Mouse (Mus musculus) spleen, postnatal 14 days (tissue): Measurements from ENCODE around the gene Cdk6.
"Not testable (repeated sequence)": the region's sequence is repeated elsewhere in the genome, so short reads cannot be mapped to it uniquely, and the experiment has no call there.

Source experiments
- DNase-seq, 2 experiments: peaks; one replicate each; pipeline ENCODE4 v3.0.0; 2021 to 2022; ENCODE audit warnings: low spot score in 2 of 2

The Cdk6 gene

GRCm38 (mm10) chr5:3344081-3344631, 2.9 kb downstream of the Cdk6 start:
- peak; percentile 81 to 86 for DNase-seq

- not testable (repeated sequence) for DNase-seq
Measured at GRCm38 (mm10) chr5:3345540-3345939, 4.3 kb downstream of the Cdk6 start.

- not testable (repeated sequence) for DNase-seq
Measured at GRCm38 (mm10) chr5:3349393-3349792, 8.1 kb downstream of the Cdk6 start.

- DNase-seq: not testable (repeated sequence)
Measured at GRCm38 (mm10) chr5:3351836-3352235, 10.6 kb downstream of the Cdk6 start.

DNA sequence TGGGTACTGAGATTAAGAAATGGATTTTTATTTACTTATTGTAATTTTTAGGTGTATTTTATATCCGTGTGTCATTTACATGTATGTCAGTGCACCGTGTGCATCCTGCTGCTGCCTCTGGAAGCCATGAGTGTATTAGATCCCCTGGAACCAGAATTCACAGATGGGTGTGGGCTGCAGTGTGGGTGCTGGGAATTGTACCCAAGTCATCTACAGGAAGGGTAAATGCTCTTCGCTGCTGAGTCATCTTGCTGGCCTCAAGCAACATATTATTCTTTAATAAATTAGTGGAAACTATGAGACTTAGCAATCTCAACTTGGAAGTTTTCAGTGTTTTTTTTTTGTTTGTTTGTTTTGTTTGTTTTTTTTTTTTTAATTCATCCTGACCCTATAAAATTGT, 11.0 kb downstream of the Cdk6 start:
- DNase-seq: no peak

DNA sequence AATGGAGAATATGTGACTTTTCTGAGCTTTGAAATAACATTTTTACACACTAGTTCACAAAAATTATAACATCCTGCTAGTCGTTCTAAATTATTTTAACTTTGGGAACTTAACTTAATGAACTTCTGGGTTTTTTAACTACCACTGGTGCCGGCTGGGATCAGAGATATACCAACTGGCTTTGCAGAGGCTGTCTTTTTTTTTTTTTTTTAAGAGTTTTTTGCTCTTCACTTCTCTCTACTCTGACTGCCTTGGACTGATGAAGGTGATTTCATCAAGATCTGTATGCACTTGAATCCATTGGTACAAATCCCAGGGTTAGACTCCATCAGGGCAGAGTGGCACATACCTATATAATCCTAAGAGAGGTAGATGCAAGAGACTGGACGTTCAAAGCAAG, 11.5 kb downstream of the Cdk6 start:
- DNase-seq: no peak

- DNase-seq: no peak
Measured at GRCm38 (mm10) chr5:3354307-3354706, 13.0 kb downstream of the Cdk6 start.

- DNase-seq: no peak
Measured at GRCm38 (mm10) chr5:3355032-3355536, 13.8 kb downstream of the Cdk6 start.

DNA sequence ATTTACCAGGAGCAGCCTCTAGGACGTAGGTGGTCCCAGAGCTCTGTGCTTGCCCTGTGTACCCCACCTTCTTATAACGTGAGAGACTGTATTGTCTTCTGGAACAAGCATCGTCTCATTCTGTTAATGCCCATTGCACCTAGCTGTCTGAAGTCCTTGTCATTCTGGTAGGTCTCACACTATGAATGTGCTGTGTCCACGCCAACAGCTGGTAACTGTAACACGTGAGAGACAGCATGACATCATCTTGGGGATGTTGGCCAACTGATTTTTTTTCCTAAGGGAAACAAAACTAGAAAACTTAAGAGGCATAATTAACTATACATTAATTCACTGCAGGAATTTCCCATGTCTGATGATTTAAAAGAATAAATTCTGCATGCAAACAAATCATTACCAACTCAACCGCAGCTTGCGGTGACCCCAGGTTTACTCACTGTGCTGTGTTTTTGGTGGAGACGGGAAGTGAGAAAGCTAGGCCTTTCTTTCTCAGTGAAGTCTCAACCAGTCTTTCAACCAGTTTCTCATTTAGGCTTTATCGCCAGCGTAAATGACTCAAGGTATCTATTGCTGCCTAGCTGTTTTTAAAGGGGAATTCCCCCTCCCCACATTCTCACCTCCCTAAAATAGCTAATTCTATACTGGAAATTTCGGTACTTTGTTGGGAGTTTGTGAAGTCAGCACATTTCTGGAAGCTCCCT, 14.4 kb downstream of the Cdk6 start:
- no peak for DNase-seq

DNA sequence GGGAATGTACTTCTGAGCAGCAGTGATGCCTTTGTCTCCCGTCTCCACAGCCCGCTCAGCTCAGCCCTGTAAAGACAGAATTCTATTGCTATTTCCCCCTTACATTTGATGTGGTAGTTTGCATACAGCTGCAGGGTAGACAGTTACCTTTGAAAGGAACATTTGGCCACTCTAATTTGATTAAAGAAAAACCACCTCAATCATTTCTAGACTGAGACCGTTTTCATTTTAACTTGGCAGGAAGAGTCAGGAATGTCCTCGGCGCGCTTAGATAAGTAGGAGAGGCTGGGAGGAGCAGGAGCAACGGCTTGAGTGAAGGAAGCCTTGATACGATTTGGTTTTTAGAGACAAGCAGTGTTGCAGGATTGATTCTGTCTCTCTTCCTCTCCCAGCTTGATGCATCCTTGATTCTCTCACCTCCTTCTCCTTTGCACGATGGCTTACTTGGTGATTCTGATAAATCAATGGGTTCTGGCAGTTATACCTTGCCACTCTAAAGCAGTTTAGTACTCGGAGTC, 15.0 kb downstream of the Cdk6 start:
- no peak for DNase-seq

GRCm38 (mm10) chr5:3357496-3357895, 16.2 kb downstream of the Cdk6 start:
- no peak for DNase-seq

- DNase-seq: no peak
Measured at GRCm38 (mm10) chr5:3358687-3359520, 17.6 kb downstream of the Cdk6 start.

- no peak for DNase-seq
Measured at GRCm38 (mm10) chr5:3359914-3360313, 18.6 kb downstream of the Cdk6 start.

DNA sequence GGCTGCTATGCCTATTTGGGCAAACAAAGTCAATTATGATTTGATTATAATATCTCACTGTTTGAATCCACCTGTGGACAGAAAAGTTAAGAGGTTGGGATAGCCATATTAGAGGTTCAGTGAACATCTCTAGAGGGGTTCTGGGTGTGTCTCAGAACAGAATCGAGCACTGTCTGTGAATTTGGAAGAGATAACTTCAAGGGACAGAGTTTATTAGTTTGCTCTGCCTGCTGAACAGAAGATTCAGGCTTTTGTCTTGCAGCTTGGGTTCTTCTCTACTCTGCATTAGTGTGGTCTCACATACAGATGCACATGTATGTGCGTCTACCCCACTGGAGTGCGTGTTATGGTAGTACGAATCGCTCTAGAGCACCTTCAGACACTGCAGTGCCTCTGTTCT, 20.0 kb downstream of the Cdk6 start:
- DNase-seq: no peak

GRCm38 (mm10) chr5:3362111-3362510, 20.8 kb downstream of the Cdk6 start:
- DNase-seq: no peak

DNA sequence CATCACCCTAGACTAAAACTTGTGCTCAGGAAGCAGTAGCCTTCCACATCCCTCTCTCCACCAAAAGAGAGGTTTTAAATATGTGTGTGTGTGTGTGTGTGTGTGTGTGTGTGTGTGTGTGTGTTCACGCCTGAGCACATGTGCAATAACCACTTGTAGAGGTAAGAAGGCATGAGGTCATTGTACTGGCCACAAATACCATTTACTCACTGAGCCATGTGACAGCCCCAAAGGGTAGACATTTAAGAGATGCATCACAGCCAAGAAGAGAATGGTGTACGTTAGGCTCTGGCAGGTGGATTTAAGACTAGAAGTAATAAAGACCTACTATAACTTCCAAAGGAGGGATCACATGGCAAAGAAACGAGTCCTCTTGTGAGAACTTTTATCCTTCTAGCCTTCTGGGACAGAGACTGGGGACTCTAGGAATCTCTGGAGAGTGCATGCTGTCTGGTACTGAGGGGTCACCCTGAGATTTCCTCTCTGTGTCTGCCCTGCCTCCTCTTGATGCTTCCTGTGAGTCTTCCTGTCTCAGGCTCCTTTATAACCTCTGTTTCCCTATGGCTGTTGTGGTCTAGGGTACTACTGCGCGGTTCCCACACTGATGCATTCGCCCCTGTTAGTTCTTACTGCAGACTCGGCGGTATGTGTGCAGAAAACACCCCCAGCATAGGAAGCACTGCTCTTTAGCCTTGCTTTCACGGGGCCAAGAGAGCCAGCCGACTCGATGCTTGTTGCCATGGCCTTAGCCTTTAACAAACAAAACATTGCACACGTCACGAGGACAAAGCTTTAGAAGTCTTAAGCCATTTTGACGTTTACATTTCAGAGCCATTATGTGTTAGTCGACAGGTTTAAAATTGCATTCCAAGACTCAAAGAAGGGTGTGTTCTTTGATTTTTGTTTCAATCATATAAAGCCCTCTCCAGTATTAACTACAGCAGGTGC, 22.0 kb downstream of the Cdk6 start:
- DNase-seq: no peak

GRCm38 (mm10) chr5:3367045-3367444, 25.8 kb downstream of the Cdk6 start:
- DNase-seq: no peak

- DNase-seq: no peak
Measured at GRCm38 (mm10) chr5:3369317-3369716, 28.0 kb downstream of the Cdk6 start.

- DNase-seq: no peak
Measured at GRCm38 (mm10) chr5:3371212-3371611, 29.9 kb downstream of the Cdk6 start.

DNA sequence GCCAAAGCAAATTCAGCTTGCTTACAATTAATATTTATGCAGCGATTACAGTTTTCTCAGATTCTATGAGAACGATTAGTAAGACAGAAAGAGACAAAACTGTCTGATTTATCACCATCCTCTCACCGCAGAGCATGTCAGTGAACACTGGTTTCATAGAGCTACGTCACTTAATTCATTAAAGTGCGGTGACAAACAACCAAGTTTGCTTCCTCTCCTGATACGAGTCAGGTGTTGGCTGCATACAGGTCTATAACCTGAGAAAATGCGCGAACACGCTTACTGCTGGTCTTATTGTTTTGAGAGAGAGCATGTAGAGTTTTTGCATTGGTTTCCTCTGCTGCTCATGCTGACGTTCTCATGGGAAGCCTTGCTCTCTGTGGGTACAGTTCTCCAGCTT, 31.9 kb downstream of the Cdk6 start:
- DNase-seq: no peak

GRCm38 (mm10) chr5:3374763-3375162, 33.5 kb downstream of the Cdk6 start:
- DNase-seq: no peak
